Mouse (Mus musculus) spleen, adult 2 months (tissue): ENCODE results near the gene Gm45837. TPM values are rescaled to one million over a fixed set of nuclear protein-coding genes. Genes with fewer than 3 reads are reported as not detected.
A peak's percentile ranks its signal among the peaks of the same experiment; 100 is the strongest.

Source experiments
- DNase-seq, 2 experiments: peaks; one replicate each; pipeline versions ENCODE4 v3.0.0 to v3.0.0-alpha.2; 2012 to 2021; ENCODE audit warnings: low spot score in 2 of 2, low read depth in 1 of 2
- H3K27ac ChIP-seq: fragments of 200-500 bp; 2 replicates; pipeline ENCODE4 v1.5.1; 2012; ENCODE audit warnings: low read length, inconsistent platforms; ENCODE audit not compliant: insufficient read depth
- H3K27me3 ChIP-seq: fragments of 200-500 bp; 2 replicates; pipeline ENCODE4 v1.6.1; 2012; ENCODE audit warnings: mild to moderate bottlenecking, moderate library complexity, low read length, inconsistent platforms; ENCODE audit not compliant: control insufficient read depth, insufficient read depth
- H3K36me3 ChIP-seq: fragments of 200-500 bp; 2 replicates; pipeline ENCODE4 v1.6.1; 2012; ENCODE audit warnings: mild to moderate bottlenecking, low read length, inconsistent platforms; ENCODE audit not compliant: control insufficient read depth, insufficient read depth
- H3K4me1 ChIP-seq: fragments of 200-500 bp; 2 replicates; pipeline ENCODE4 v1.6.1; 2011; ENCODE audit warnings: inconsistent platforms; ENCODE audit not compliant: control insufficient read depth, insufficient read depth, insufficient read length
- H3K4me3 ChIP-seq: fragments of 200-500 bp; 2 replicates; pipeline ENCODE4 v1.5.1; 2011; ENCODE audit warnings: mild to moderate bottlenecking, inconsistent platforms; ENCODE audit not compliant: insufficient read depth, insufficient read length; ENCODE audit errors: extremely low read depth
- CTCF ChIP-seq: fragments of 200-500 bp; IDR thresholded peaks from 2 replicates; pipeline ENCODE4 v1.5.1; 2011; ENCODE audit warnings: mild to moderate bottlenecking, inconsistent platforms; ENCODE audit not compliant: insufficient read depth, insufficient read length, insufficient replicate concordance; ENCODE audit errors: extremely low read depth
- POLR2A ChIP-seq: fragments of 200-500 bp; IDR thresholded peaks from 2 replicates; pipeline ENCODE4 v1.6.1; 2011; ENCODE audit warnings: low read depth, low read length, inconsistent platforms
- WGBS: fragments of 180-500 bp; shearing (Covaris S2); methylation state at CpG from one replicate; pipeline ENCODE4 v1.1.7; 2018; 5-methylcytosine and 5-hydroxymethylcytosine counted together
- polyA plus RNA-seq: library from polyadenylated mRNA; depleted of rRNA; stranded (reverse); fragments of >200 nt; gene quantifications from 2 replicates; pipeline ENCODE4 v1.2.3, GENCODE M21; 2012

The Gm45837 gene
- polyA plus RNA-seq, 1 experiment = not detected

DNA sequence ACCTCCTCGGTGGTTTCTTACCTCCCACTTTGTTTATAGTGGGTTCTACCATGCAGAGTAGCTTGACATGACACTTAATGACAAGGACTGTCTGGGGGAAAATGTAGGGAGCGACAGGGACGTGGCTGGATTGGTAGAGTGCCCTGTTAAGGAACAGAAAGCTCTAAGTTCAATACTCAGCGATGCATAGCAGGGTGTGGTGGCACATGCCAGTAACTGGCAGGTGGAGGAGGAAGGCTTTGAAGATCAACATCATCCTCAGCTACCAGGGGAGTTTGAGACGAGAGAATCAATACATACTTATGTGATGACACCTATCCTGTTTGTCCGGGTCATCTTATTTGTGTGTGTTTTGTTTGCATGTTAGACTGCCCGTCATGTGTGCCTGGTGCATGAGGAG lies 41.0 kb upstream of the Gm45837 start:
- H3K36me3 ChIP-seq = peaks cover 16% of the 10 kb centered on the region
- no peak overlapping the region for H3K4me3 ChIP-seq
- TF ChIP-seq CTCF (no peak), POLR2A (no peak)
- peaks cover 20% of the 10 kb centered on the region; the same call in 1 of the 2 replicates for H3K4me1 ChIP-seq
- 62% methylated on average over 7 of the region's 7 CpGs for WGBS
- DNase-seq = peak in 1 of 2 experiments; percentile 36
- no peaks in the 10 kb centered on the region for H3K27me3 ChIP-seq
- H3K27ac ChIP-seq = peak overlapping the region; percentile 58

GRCm38 (mm10) chr7:101373082-101373481 lies 37.6 kb upstream of the Gm45837 start:
- no peak overlapping the region for H3K4me3 ChIP-seq
- no peaks in the 10 kb centered on the region for H3K27me3 ChIP-seq
- TF ChIP-seq POLR2A (no peak), CTCF (no peak)
- no peak for DNase-seq
- peaks cover 25% of the 10 kb centered on the region for H3K36me3 ChIP-seq
- WGBS = 97% methylated on average over 26 of the region's 26 CpGs
- H3K27ac ChIP-seq = no peak overlapping the region
- H3K4me1 ChIP-seq = peaks cover 10% of the 10 kb centered on the region; the same call in 1 of the 2 replicates

GRCm38 (mm10) chr7:101374155-101374554 lies 36.5 kb upstream of the Gm45837 start:
- peaks cover 17% of the 10 kb centered on the region for H3K4me1 ChIP-seq
- H3K27me3 ChIP-seq = no peaks in the 10 kb centered on the region
- H3K4me3 ChIP-seq = no peak overlapping the region
- TF ChIP-seq CTCF (no peak), POLR2A (no peak)
- no peak for DNase-seq
- H3K36me3 ChIP-seq = peaks cover 25% of the 10 kb centered on the region
- H3K27ac ChIP-seq = no peak overlapping the region

GRCm38 (mm10) chr7:101376701-101377340 lies 33.9 kb upstream of the Gm45837 start:
- no peak for DNase-seq
- peaks cover 20% of the 10 kb centered on the region for H3K36me3 ChIP-seq
- H3K27ac ChIP-seq = peak overlapping the region; percentile 79
- peaks cover 22% of the 10 kb centered on the region for H3K4me1 ChIP-seq
- H3K4me3 ChIP-seq = no peak overlapping the region
- WGBS = 90% methylated on average over 10 of the region's 10 CpGs
- no peak for TF ChIP-seq POLR2A
- H3K27me3 ChIP-seq = no peaks in the 10 kb centered on the region

GRCm38 (mm10) chr7:101377741-101378262 lies 32.9 kb upstream of the Gm45837 start:
- peak overlapping the region; percentile 50 for H3K4me3 ChIP-seq
- WGBS = 3% methylated on average over 7 of the region's 7 CpGs
- peaks cover 25% of the 10 kb centered on the region for H3K4me1 ChIP-seq
- peaks cover 20% of the 10 kb centered on the region for H3K36me3 ChIP-seq
- TF ChIP-seq POLR2A (no peak), CTCF (no peak)
- DNase-seq = peak; percentile 88 to 94
- H3K27ac ChIP-seq = peak overlapping the region; percentile 86
- no peaks in the 10 kb centered on the region for H3K27me3 ChIP-seq

- H3K27me3 ChIP-seq = no peaks in the 10 kb centered on the region
- TF ChIP-seq POLR2A = no peak
- H3K4me3 ChIP-seq = peak overlapping the region; percentile 45
- H3K27ac ChIP-seq = peak overlapping the region; percentile 86
- H3K36me3 ChIP-seq = peaks cover 15% of the 10 kb centered on the region; the same call in 1 of the 2 replicates
- no peak for DNase-seq
- peaks cover 25% of the 10 kb centered on the region for H3K4me1 ChIP-seq
- WGBS = 36% methylated on average over 3 of the region's 3 CpGs
Observed at GRCm38 (mm10) chr7:101378285-101378684, 32.4 kb upstream of the Gm45837 start.

GRCm38 (mm10) chr7:101378796-101379465 lies 31.8 kb upstream of the Gm45837 start:
- H3K36me3 ChIP-seq = peaks cover 10% of the 10 kb centered on the region; the same call in 1 of the 2 replicates
- H3K27ac ChIP-seq = peak overlapping the region; percentile 47
- H3K4me3 ChIP-seq = no peak overlapping the region; the same call in 1 of the 2 replicates
- no peaks in the 10 kb centered on the region for H3K27me3 ChIP-seq
- DNase-seq = no peak
- TF ChIP-seq CTCF (no peak), POLR2A (no peak)
- H3K4me1 ChIP-seq = peaks cover 25% of the 10 kb centered on the region
- WGBS = 47% methylated on average over 5 of the region's 5 CpGs
